Mouse (Mus musculus) heart, adult 2 months (tissue): Measurements from ENCODE around the gene A930004D18Rik. TPM values are rescaled to one million over a fixed set of nuclear protein-coding genes. Genes with fewer than 3 reads are reported as not detected.

Source experiments
- DNase-seq, 2 experiments: peaks; one replicate each; pipeline ENCODE4 v3.0.0; 2021
- H3K27ac ChIP-seq: fragments of 200-600 bp; 2 replicates; pipeline ENCODE4 v1.8.1; 2022
- H3K27me3 ChIP-seq: fragments of 200-500 bp; 2 replicates; pipeline ENCODE4 v1.6.1; 2012; ENCODE audit warnings: mild to moderate bottlenecking, low read length, inconsistent platforms, mixed read lengths; ENCODE audit not compliant: control insufficient read depth, insufficient read depth
- H3K36me3 ChIP-seq: fragments of 200-500 bp; 2 replicates; pipeline ENCODE4 v1.6.1; 2012; ENCODE audit warnings: low read length, inconsistent platforms; ENCODE audit not compliant: control insufficient read depth, insufficient read depth
- H3K4me1 ChIP-seq: fragments of 200-500 bp; 2 replicates; pipeline ENCODE4 v1.6.1; 2011; ENCODE audit warnings: low read length; ENCODE audit not compliant: control insufficient read depth, insufficient read depth
- H3K4me3 ChIP-seq: fragments of 200-600 bp; 2 replicates; pipeline ENCODE4 v1.8.1; 2022
- H3K79me2 ChIP-seq: fragments of 200-500 bp; replicated peaks from 2 replicates; pipeline ENCODE4 v1.6.1; 2012; ENCODE audit warnings: mild to moderate bottlenecking, inconsistent platforms, low read length, moderate library complexity, mixed read lengths; ENCODE audit not compliant: control insufficient read depth, insufficient read depth
- H3K9ac ChIP-seq: fragments of 200-500 bp; 2 replicates; pipeline ENCODE4 v1.6.1; 2012; ENCODE audit warnings: low read depth, mild to moderate bottlenecking, control low read depth, inconsistent platforms, low read length, mixed read lengths
- CTCF ChIP-seq: fragments of 200-600 bp; IDR thresholded peaks from 2 replicates; pipeline ENCODE4 v1.8.1; 2022; ENCODE audit warnings: antibody characterized with exemption, mild to moderate bottlenecking, moderate library complexity
- EP300 ChIP-seq: fragments of 200-500 bp; IDR thresholded peaks from 2 replicates; pipeline ENCODE4 v1.6.1; 2011; ENCODE audit warnings: low read depth, low read length, control low read depth; ENCODE audit not compliant: insufficient read depth
- POLR2A ChIP-seq: fragments of 200-500 bp; IDR thresholded peaks from 2 replicates; pipeline ENCODE4 v1.6.1; 2011; ENCODE audit warnings: mild to moderate bottlenecking, low read depth, low read length, control low read depth; ENCODE audit not compliant: insufficient read depth
- whole genome bisulfite sequencing: fragments of 180-500 bp; shearing (Covaris S2); methylation state at CpG from one replicate; pipeline ENCODE4 v1.1.7; 2018; 5-methylcytosine and 5-hydroxymethylcytosine counted together
- intact Hi-C: fragments of 180-260 bp; cut with DNase I; formaldehyde crosslinking; loops from one replicate; pipeline ENCODE4 v1.15.1; 2025
- polyA plus RNA-seq: library from polyadenylated mRNA; depleted of rRNA; stranded (reverse); fragments of >200 nt; gene quantifications from 2 replicates; pipeline ENCODE4 v1.2.3, GENCODE M21; 2012
- total RNA-seq, 2 experiments: library from RNA; stranded (reverse); gene quantifications; 2 replicates each; pipeline ENCODE4 v1.2.3; 2021

A930004D18Rik gene
- total and polyA plus RNA-seq, 3 experiments: 2.2 to 4.5 (median 3.4) TPM

GRCm38 (mm10) chr2:18047646-18048452 lies 10.3 kb upstream of the A930004D18Rik start:
- peak overlapping the region; percentile 95 for H3K27ac ChIP-seq
- under 1% methylated on average over 70 of the region's 70 CpGs for WGBS
- DNase-seq: peak; percentile 87 to 89
- intact Hi-C loops: loop anchor here (1.0 to 5.0 kb wide), 6 partner anchors 9 to 1609 kb away; partner anchors contain the start of genes Bmi1 and Otud1
- H3K4me3 ChIP-seq: peak overlapping the region; percentile 74
- peaks cover 15% of the 10 kb centered on the region for H3K36me3 ChIP-seq
- H3K27me3 ChIP-seq: no peaks in the 10 kb centered on the region
- no peaks in the 10 kb centered on the region; the same call in 1 of the 2 replicates for H3K79me2 ChIP-seq
- no peak for TF ChIP-seq EP300
- peak; percentile 60 for TF ChIP-seq POLR2A
- peak overlapping the region; percentile 99 for H3K9ac ChIP-seq
- peaks cover 3% of the 10 kb centered on the region for H3K4me1 ChIP-seq

- intact Hi-C loops: loop anchor here (1.0 to 5.0 kb wide), 6 partner anchors 10 to 1610 kb away; partner anchors contain the start of genes Bmi1 and Otud1
- 0 out of 2 replicates have a peak, but pooled peaks have one; percentile 6 for TF ChIP-seq EP300
- TF ChIP-seq CTCF: no peak
- TF ChIP-seq POLR2A: peak; percentile 54
- DNase-seq: peak; percentile 84 to 86
- Histone ChIP-seq H3K36me3 (peaks cover 15% of the 10 kb centered on the region), H3K9ac (peak overlapping the region; percentile 99), H3K4me1 (peaks cover 3% of the 10 kb centered on the region), H3K79me2 (no peaks in the 10 kb centered on the region; the same call in 1 of the 2 replicates), H3K27me3 (no peaks in the 10 kb centered on the region), H3K4me3 (peak overlapping the region; percentile 74), H3K27ac (peak overlapping the region; percentile 95)
- WGBS: under 1% methylated on average over 54 of the region's 64 CpGs
Observed at GRCm38 (mm10) chr2:18046758-18047645, 9.5 kb upstream of the A930004D18Rik start.

DNA sequence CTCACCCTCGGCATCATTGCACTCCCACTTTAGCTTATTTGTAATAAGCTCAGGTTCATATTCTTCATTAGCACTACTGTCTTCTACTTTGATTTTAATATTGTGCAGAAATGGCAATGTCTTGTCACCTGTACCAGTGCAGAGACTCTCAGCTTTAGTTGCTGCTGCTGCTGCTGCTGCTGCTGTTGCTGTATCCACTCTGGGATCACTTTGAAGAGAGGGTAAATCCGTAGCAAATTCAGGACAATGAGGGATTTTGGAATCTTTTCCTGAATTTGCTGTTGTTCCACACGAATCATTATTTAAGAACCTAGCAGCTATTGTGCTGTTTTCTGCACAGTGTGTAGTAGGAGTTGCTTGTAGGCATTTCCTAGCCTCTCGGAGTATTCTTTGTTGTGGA lies 8.6 kb upstream of the A930004D18Rik start:
- H3K27ac ChIP-seq: peak overlapping the region; percentile 95
- peaks cover 15% of the 10 kb centered on the region for H3K36me3 ChIP-seq
- H3K27me3 ChIP-seq: no peaks in the 10 kb centered on the region
- H3K4me1 ChIP-seq: peaks cover 3% of the 10 kb centered on the region
- DNase-seq: no peak
- H3K4me3 ChIP-seq: peak overlapping the region; percentile 74
- no peaks in the 10 kb centered on the region; the same call in 1 of the 2 replicates for H3K79me2 ChIP-seq
- WGBS: 8% methylated on average over 4 of the region's 4 CpGs
- intact Hi-C loops: loop anchor here (2.0 to 5.0 kb wide), 4 partner anchors 19 to 1611 kb away; partner anchors contain the start of genes Bmi1 and Otud1
- TF ChIP-seq CTCF: no peak
- TF ChIP-seq EP300: no peak
- TF ChIP-seq POLR2A: no peak
- peak overlapping the region; percentile 99 for H3K9ac ChIP-seq

GRCm38 (mm10) chr2:18045781-18046181 lies 8.2 kb upstream of the A930004D18Rik start:
- Histone ChIP-seq H3K36me3 (peaks cover 15% of the 10 kb centered on the region), H3K4me3 (peak overlapping the region; percentile 74), H3K27ac (no peak overlapping the region; the same call in 1 of the 2 replicates), H3K27me3 (no peaks in the 10 kb centered on the region), H3K4me1 (peaks cover 3% of the 10 kb centered on the region), H3K9ac (peak overlapping the region; percentile 99; the same call in 1 of the 2 replicates), H3K79me2 (no peaks in the 10 kb centered on the region; the same call in 1 of the 2 replicates)
- WGBS: 52% methylated on average over 6 of the region's 6 CpGs
- intact Hi-C loops: loop anchor here (2.0 to 5.0 kb wide), 4 partner anchors 19 to 1612 kb away; partner anchors contain the start of genes Bmi1 and Otud1
- TF ChIP-seq EP300: no peak
- 0 out of 2 replicates have a peak, but pooled peaks have one; percentile 12 for TF ChIP-seq POLR2A
- no peak for TF ChIP-seq CTCF
- no peak for DNase-seq

- TF ChIP-seq CTCF: no peak
- TF ChIP-seq EP300: no peak
- TF ChIP-seq POLR2A: no peak
- DNase-seq: no peak
- H3K9ac ChIP-seq: 0 out of 2 replicates have a peak overlapping the region, but pooled peaks have one; percentile 99
- H3K27me3 ChIP-seq: no peaks in the 10 kb centered on the region
- intact Hi-C loops: loop anchor here (5.0 kb wide), 3 partner anchors 632 to 1612 kb away; partner anchors contain the start of genes Bmi1 and Otud1
- WGBS: 55% methylated on average over 7 of the region's 7 CpGs
- peak overlapping the region; percentile 74 for H3K4me3 ChIP-seq
- H3K27ac ChIP-seq: no peak overlapping the region; the same call in 1 of the 2 replicates
- H3K36me3 ChIP-seq: peaks cover 14% of the 10 kb centered on the region
- peaks cover 3% of the 10 kb centered on the region for H3K4me1 ChIP-seq
- H3K79me2 ChIP-seq: no peaks in the 10 kb centered on the region; the same call in 1 of the 2 replicates
Observed at GRCm38 (mm10) chr2:18045143-18045780, 7.7 kb upstream of the A930004D18Rik start.
